Mouse (Mus musculus) erythroblast, adult 5-6 weeks (primary cell): ENCODE data around the gene Lingo1. TPM values are rescaled to one million over a fixed set of nuclear protein-coding genes. Genes with fewer than 3 reads are reported as not detected.

Experiments used
- ATAC-seq: replicated peaks from 2 replicates; pipeline ENCODE4 v1.8.0; 2016; ENCODE audit warnings: moderate number of reproducible peaks, mild to moderate bottlenecking, moderate TSS enrichment, inconsistent platforms; ENCODE audit not compliant: poor library complexity, low FRiP score, severe bottlenecking
- total RNA-seq, 2 experiments: library from RNA; stranded (forward) in 1 of 2; stranded (reverse) in 1 of 2; fragments of 150-400 nt in 1 of 2; fragments of 200-764, 138-1000 nt in 1 of 2; gene quantifications; 2 replicates each; pipeline versions ENCODE4 v1.2.3 to v1.2.4; 2015 to 2017; ENCODE audit warnings: low replicate concordance in 2 of 2

Lingo1 gene
- total RNA-seq, 2 experiments from 2014 or later, result not detected

DNA sequence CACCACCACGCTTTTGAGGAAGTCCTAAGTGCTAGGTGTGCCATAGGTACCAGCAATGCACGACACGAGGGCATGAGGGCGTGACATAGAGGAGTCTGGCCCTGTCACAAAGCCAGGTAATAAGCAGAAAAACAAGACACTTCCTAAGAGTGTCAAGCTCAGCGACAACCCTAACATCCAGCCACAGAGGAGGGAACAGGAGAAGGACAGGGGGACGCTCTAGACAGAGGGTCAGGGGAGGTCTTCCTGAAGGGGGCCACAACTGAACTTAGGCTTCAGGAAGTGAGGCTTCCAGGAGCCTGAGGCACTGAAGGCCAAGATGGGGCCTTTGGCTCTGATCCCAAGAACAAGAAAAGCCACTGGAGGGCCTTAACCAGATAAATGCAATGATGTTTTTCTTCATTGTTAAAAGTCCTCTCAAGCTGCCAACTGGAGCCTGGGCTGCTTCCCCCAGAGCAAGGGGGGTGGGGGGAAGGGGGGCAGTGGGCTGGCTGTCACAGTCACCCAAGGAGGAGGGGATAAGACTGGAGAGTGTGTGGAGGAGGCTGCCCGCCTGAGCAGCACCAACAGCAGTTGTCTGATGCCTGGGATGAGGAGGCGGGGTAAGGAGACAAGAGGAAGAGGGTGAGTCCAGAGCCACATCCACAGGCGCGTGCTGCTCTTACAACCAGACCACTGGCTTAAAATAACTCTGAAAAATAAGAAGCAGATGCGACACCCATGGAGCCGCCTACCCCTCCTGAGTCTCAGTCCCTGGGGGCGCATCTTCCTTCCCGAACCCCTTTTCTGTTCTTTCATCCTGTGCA, 109.7 kb downstream of the Lingo1 start:
- ATAC-seq, result no peak

DNA sequence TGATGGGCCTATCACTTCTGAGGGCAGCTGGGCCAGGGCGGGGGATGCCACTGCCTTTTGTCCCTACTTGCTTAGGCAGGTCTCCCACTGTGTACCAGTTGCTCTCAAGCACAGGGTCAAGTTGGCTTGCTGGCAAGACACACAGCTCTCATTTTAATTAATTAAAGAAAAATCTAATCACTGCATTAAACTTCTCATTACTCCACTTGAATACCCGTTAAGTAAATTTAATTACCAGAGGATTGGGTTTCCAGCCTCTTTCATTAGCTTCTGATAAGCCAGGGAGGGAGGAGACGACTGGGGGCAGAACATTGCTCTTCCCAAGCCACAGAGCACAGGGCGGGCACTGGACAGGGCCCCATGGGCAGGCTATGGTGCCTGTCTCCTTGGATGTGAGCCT, 113.4 kb downstream of the Lingo1 start:
- ATAC-seq, result no peak

DNA sequence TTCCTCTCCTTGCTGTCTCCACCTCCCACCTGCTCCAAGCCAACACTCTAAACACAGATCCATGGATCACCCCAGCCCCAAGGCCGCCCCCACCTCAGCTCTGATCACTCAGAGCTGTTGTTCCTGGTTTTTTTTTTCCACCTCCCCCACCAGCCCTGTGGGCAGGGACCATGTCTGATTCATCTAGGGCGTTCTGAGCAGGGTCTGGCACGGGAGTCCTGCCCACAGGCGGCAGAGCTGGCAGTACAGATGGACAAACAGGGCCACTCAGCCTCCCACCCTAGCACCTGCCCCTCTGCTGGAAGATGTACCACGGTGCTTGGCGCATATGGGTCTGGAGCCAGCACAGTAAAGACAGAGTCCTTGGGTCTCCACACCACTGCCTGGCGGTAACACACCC, 114.3 kb downstream of the Lingo1 start:
- no peak for ATAC-seq

DNA sequence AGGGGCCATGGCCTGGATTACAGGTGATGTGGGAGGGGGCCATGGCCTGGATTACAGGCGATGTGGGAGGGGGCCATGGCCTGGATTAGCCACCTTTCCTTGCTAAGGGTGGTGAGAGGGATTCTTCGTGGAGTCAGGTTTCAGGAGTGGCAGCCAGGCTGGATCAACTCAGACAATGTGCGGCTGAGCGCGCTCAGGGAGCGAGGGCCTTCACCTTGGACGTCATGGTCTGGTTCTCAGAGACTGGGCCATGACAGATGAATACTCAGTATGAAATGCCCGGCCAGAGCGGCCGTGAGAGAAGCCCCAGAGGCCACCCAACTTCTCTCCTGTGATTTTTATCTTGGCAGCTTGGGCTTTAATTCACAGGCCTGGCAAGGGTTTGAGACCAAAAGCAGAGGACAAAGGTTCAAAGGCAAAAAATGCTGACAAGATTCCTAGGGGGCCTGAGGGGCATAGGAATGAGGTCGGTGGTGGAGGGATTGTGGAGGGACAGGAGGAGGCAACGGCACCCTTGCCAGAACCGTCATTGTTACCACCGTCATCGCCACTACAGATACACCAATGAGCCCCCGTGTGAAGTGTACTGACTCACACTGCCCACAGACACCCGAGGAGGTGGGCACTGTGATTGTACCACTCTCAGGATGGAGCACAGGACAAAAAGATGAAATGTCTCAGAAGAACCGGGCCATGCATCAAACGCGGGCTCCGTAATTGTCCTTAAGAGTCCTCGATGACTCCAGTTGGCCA, 117.2 kb downstream of the Lingo1 start:
- ATAC-seq, result no peak

DNA sequence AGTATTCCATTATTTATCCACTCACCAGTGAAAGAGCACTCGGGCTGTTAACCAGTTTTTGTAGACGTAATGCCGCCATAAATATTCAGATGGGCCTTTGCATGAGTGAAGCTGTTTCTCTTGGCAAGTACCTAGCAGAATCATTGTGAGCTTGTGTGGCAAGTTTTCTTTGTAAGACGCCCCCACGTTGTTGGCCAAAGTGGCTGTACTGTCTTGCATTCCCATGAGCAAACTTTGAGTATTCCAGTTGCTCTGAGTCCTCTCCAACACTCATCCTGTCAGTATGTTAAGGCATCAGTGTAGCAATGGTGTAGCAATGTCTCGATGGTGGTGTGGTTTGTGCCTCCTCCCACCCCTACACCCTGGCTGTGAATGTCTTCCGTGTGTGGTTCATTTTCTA, 120.6 kb downstream of the Lingo1 start:
- no peak for ATAC-seq

DNA sequence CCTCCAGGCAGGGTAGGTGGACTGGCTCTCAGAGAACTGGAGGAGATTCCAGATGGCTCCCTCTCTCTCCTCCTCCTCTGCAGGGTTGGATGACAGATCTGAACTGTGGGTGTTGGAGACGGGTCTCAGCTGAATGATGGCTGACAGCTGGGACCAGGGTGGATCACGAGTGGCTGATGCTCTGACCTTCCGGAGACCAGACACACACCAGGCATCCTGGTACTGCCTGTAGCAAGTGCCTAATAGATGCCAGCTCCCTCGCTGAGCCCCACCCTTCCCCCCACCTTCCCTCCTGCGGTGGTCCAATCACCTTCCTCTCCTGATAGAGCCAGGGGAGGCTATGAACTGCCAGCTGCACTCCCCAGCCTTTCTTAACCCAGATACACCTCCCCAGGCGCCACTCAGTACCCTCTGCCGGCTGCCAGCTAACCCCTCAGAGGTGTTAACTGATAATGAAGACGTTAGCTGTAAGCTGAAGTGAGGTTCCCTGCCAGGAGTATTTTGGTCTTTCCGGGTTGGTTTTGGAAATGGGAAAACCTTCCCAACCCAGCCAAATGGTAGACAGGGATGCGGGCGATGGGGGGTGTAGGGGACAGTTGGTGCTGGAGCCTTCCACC, 126.6 kb downstream of the Lingo1 start:
- no peak for ATAC-seq

DNA sequence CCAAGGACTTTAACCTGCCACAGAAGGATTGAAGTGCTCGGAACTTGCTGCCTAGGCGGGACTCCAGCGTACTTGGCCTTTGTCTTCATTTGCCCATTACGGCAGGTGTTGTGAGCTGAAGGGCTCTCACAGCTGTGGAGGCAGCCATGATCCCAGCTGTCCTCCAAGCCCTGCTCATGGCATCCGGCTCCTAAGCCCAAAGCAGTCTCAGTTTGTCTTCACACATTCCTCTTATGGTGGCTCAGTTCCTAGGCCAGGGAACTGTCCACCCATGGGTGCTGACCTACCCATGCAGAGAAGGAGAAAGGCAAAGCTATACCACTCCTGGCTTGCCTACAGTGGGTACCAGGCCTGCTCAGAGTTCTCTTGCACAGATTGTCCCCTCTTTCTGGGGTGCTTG, 132.1 kb downstream of the Lingo1 start:
- no peak for ATAC-seq

DNA sequence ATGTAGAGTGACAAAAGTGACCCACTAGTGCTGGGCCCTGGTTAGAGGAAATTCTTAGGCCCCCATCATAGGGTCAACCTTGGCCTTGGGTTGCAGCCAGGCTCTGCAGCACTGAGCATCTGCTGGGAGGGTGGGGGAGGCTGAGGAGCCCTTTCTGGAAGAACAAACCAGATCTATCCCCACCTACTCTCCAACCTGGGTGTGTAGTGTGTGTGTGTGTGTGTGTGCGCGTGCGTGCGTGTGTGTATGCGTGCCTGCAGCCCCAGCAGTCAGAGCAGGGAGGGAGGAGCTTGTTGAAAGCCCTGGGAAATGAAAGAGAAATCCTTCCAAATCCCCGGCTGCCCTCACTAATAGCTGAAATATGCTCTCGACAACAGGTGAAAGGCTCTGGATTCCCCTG, 133.3 kb downstream of the Lingo1 start:
- ATAC-seq, result no peak

DNA sequence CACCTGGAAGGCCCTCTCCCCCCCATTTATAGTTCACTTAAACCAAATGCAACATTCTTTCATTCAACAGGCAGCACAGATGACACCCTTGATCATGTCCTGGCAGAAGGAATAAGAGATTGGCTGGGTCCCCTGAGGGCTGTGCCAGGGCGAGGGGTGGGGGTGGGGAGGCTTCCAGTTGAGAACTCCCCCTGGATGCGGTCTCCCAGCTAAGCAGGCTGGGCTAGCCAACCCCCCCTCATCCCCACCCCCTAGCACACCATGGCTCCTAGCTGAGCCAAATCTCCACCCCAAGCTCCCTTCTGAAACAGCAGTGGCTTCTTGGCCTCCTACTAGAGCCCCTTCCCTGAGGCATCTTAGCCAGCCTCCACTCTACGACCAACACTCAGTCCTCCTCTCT, 133.9 kb downstream of the Lingo1 start:
- ATAC-seq, result no peak

DNA sequence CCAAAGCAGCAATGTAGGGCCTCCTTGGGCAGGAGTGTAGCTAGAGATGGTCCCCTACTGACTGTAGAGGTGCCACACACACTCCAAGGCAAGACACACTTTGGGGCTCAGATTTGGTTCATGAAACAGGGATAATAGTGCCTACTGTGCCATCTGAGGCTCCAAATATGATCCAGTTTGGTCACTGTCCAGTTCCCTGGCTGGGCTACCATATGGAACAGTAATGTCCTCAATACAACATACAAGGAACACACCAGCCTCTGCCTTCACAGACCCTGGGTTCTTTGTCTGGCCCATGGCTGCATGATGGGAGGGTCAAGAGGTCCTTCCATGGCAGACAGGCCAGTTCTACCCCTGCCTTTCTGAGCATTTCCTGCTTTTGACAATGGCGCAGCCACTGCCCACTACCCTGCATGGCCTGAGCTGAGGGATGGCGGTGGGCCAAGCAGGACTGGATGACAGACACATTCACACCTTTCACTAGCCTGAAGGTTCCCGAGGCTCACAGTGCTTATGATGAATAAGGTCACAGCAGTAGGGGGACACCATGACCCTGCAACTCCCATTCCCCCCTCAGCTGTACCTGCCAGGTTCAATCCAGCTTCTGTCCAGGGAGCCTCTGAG, 134.9 kb downstream of the Lingo1 start:
- ATAC-seq, result no peak

DNA sequence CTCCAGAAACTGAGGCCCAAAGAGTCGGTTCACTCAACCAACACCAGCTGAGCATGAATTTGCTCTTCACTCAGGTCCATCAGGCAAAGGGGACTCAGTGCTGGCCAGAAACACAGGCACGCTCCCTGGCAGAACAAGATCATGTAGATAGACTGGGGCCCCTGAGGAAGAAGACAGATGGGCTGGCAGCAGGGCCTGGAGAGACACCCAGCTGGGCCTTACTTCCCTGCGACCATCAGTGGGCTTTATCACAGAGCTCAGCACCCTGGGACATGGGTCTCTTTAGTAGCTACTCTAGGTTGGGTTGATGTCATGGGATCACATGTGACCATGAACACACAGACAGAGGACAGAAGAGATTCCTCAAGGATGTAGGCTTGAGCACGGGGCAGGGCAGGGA, 137.7 kb downstream of the Lingo1 start:
- no peak for ATAC-seq

DNA sequence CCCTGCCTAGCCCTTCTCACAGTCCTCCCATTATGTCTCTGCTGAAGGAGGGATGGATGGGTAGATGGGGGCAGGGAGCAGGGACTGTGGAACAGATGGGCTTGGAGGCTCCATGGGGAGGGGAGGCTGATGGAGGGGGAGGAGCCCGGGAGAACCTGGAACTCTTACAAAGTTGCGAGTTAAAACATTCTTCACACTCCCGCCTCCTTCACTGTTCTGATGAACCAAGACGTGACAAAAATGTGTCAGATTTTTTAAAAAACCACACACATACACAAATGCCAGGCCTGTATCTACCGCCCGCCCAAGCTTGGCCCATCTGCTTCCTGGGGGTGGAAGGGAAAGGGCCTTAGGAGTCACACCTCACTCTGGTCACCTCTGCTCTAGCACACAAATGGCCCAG, 138.3 kb downstream of the Lingo1 start:
- ATAC-seq, result no peak

DNA sequence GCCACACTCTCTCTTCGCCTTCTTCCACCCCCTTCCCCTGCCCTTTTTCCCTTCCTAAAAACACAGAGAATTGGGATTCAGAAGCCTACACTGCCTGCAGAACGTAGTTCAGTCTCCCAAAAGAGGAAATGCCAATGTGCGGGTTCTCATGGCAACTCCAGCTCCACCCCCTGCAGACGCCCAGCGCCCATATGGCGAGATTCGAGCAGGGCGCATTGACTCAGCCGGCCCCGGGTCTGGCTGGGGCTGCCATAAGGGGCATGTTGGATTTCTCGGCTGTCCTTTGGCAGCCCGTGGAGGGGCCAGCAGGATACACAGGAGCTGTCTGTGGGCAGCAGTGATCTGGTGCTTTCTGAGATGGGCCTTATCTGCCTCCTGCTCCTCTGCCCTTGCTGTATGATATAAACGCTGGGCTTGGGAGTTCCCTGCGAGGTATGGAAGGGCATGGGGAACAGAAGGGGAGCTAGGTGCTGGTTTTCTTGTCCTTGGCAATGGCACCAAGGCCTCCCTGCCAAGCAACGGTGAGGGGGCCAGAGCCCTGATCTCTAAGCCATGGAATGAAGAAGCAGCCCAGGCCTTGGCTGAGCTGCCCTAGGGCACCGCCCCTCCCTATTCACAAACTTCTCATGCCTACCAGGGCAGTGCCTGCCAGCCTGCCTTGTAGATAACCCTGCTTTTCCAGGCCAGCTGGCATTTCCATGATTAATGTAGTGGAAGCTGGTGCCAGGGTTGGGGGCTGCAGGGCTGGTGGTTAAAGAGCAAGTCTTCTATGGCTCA, 139.3 kb downstream of the Lingo1 start:
- no peak for ATAC-seq

DNA sequence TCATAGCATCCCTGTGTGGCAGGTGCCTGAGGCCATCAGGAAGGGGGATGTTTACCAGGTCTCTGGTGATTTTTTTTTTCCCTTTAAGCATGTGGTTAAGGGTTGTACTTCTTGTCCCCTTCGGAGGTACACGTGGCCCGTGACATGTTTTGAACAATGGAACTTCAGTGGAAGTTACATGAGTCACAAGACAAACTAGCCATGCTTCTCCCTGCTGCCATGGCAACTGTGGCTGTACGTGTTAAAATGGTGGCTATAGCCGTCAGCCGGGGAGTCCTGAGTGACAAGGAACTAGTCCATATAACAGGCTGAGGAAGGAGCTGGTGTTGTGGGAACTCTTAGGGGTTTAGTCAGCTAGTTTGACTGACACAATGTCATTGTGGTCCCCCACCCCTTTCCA, 141.1 kb downstream of the Lingo1 start:
- ATAC-seq, result no peak

DNA sequence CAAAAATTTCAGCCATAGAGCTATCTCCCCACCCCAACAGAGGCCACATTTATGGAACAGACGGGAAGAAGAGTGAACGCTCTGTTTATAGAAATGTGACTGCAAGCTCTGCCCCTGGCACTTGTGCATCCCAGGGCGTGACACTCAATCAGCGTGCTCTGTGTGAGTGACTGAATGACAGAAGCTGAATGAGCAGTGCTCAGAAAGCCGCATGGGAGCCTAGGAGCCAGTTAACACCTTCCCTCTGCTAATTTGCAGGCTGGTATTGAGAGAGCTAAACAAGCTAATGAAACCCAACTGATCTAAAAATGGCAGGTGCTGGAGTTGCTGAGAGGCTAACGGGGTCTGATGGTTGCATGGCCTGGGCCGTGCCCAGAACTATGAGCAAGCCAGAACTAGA, 143.7 kb downstream of the Lingo1 start:
- ATAC-seq, result no peak

DNA sequence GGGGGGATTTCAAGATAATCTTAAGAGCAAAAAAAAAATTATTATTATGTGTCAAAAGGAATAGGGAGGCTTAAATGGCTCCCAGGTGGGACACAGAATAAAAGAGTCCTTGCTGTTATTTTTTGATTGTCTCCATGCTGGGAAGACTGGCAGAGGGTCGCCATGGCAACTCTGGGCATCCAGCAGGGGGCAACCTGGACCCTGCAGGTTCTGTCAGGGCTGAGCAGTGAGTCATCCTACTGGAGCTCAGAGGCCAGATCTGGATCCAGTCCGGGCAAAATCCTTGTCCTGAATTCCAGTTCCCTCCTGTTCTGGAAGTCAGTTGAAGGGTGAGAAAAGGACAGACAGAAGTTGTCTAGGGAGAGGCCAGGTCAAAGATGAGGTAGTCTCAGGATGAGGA, 144.7 kb downstream of the Lingo1 start:
- no peak for ATAC-seq

DNA sequence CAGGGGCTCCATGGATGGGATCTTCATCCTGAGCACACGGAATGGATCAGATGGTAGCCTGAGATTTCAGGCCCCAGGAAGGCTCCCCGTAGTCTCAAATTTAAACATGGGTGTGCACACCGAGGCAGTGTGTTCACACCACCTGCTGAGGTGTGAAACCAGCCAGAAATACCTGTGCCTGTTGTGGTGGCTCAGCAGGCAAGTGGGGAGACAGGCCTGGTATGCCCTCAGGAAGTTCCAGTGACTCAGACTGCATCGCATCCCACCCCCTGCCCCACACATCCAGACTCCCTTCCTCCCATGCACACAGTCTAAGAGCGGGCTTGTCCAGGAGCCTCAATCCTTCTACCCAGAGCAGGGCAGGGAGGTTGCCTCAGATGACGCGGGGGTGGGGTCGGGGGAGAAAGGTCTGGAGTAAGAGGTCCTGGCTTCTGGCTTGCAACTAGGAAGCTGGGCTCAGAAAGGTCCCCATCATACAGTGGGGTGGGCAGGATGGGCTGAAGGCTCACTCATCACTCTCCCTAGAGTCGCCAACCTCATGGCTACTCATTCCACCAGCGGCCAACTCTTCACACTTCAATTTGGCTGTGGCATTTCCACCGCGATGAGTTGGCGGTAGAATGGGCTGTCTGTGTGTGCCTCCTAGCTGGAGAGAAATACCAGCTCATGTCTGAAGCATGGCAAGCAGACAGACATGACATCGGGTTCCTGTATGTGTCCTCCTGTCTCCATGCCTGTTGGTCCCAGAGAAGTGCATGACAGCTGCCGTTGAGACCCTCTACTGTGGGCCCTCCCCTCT, 149.8 kb downstream of the Lingo1 start:
- ATAC-seq, result no peak

DNA sequence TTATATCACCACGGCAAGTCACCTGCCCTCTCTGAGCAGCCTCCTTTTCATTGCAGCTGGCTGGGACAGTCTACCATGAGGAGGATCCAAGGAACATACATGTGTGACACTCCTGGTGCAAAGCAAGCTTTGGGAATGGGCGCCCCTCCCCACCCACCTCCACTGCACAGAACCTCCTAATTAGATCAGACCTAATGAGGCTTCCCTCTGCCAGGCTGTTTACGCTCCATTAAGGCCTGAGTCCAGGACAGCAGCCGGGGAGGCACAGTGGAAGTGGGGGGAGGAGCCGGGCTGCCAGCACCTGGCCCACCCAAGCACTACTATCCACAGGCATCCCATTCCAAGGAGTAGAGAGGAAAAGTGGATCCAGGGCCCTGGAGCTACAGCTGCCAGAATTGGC, 152.8 kb downstream of the Lingo1 start:
- no peak for ATAC-seq
